Mouse (Mus musculus): ENCODE results near the gene Lysmd2.

- no peak for TF ChIP-seq POLR2A (IDR thresholded peaks at IDR 0.05; ENCODE audit: low read depth, low read length)
- no peak for TF ChIP-seq TBP (conservative IDR thresholded peaks at IDR 0.05; ENCODE audit: low read depth, low read length)
- TF ChIP-seq ZNF384 (IDR thresholded peaks at IDR 0.05; ENCODE audit: low read depth, low read length) = no peak
- TF ChIP-seq MAX (IDR thresholded peaks at IDR 0.05; ENCODE audit: low read length) = no peak
- TF ChIP-seq MXI1 (IDR thresholded peaks at IDR 0.05; ENCODE audit: low read depth, low read length) = no peak
- no peak for TF ChIP-seq CHD2 (IDR thresholded peaks at IDR 0.05; ENCODE audit: low read length)
- TF ChIP-seq HCFC1 (IDR thresholded peaks at IDR 0.05; ENCODE audit: low read depth, low read length) = no peak
- no peak for TF ChIP-seq CTCF (conservative IDR thresholded peaks at IDR 0.05 in 1 of 2, IDR thresholded peaks at IDR 0.05 in 1 of 2; ENCODE audit: low read depth in 2 of 2, low read length in 2 of 2)
Measured at GRCm38 (mm10) chr9:75665364-75665763, 39.8 kb downstream of the Lysmd2 start.

Measured in CH12.LX (cell line).